Mouse (Mus musculus) heart, adult 2 months (tissue): Measurements from ENCODE around the gene Gprc5a.

Experiments used
- CTCF ChIP-seq: fragments of 200-600 bp; IDR thresholded peaks from 2 replicates; pipeline ENCODE4 v1.8.1; 2022; ENCODE audit warnings: antibody characterized with exemption, mild to moderate bottlenecking, moderate library complexity
- EP300 ChIP-seq: fragments of 200-500 bp; IDR thresholded peaks from 2 replicates; pipeline ENCODE4 v1.6.1; 2011; ENCODE audit warnings: low read depth, low read length, control low read depth; ENCODE audit not compliant: insufficient read depth
- POLR2A ChIP-seq: fragments of 200-500 bp; IDR thresholded peaks from 2 replicates; pipeline ENCODE4 v1.6.1; 2011; ENCODE audit warnings: mild to moderate bottlenecking, low read depth, low read length, control low read depth; ENCODE audit not compliant: insufficient read depth

DNA sequence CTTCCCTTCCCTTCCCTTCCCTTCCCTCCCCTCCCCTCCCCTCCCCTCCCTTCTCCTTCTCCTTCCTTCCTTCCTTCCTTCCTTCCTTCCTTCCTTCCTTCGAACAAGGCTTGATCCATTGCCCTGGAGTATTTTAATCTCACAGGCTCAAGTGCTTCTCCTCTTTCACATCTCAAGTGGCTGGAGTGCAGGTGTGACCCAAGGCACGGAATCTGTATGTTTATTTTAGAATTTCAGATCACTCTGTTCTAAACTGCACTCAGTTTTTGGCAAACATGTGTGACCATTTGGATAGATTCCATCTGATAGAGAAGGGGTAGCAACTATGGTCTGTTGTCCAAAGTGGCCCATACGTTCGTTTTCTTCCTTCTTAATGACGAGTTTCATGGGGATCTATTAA is 2.8 kb downstream of the Gprc5a start:
- no peak for TF ChIP-seq CTCF
- TF ChIP-seq POLR2A: no peak
- TF ChIP-seq EP300: no peak
